Mouse (Mus musculus) liver, adult 2 months (tissue): ENCODE data around the gene Mblac2.

ENCODE experiments used
- CTCF ChIP-seq: fragments of 200-500 bp; IDR thresholded peaks from 2 replicates; pipeline ENCODE4 v1.5.1; 2011; ENCODE audit warnings: low read depth, low read length, control low read depth
- POLR2A ChIP-seq: fragments of 200-500 bp; IDR thresholded peaks from 2 replicates; pipeline ENCODE4 v1.6.1; 2011; ENCODE audit warnings: low read length, control low read depth; ENCODE audit not compliant: insufficient read depth; ENCODE audit errors: extremely low read depth

DNA sequence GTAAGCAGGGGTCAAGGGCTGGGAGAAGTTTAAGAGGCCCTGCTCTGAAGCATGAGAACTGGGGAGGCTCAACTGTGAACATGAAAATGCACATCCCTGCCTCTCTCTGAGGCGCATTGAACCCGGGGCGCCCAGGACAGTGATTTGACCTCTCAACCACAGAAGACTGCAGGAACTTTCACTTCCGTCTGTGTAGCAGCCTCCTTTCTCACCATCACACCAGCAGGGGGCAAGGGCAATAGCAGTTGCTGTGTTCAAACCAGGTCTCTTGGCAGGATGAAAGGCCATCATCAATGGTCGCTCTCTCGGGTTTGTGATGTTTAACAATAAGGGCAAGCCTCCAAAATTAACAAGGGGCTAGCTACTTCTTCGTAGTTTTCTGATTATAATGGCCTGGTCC is 8.0 kb upstream of the Mblac2 start:
- TF ChIP-seq CTCF = no peak; the same call in 1 of the 2 replicates
- no peak for TF ChIP-seq POLR2A
